Mouse (Mus musculus): ENCODE measurements around the gene Asb13.

- no peak for TF ChIP-seq CTCF (conservative IDR thresholded peaks at IDR 0.05; ENCODE audit: insufficient read depth, insufficient read length, low read depth, low read length)
- no peak for TF ChIP-seq POLR2A (IDR thresholded peaks at IDR 0.05; ENCODE audit: low read depth, low read length)
Observed at GRCm38 (mm10) chr13:3646566-3646965, 12.7 kb downstream of the Asb13 start.

Data from kidney, adult 2 months (tissue).